In the genomic region with DNA sequence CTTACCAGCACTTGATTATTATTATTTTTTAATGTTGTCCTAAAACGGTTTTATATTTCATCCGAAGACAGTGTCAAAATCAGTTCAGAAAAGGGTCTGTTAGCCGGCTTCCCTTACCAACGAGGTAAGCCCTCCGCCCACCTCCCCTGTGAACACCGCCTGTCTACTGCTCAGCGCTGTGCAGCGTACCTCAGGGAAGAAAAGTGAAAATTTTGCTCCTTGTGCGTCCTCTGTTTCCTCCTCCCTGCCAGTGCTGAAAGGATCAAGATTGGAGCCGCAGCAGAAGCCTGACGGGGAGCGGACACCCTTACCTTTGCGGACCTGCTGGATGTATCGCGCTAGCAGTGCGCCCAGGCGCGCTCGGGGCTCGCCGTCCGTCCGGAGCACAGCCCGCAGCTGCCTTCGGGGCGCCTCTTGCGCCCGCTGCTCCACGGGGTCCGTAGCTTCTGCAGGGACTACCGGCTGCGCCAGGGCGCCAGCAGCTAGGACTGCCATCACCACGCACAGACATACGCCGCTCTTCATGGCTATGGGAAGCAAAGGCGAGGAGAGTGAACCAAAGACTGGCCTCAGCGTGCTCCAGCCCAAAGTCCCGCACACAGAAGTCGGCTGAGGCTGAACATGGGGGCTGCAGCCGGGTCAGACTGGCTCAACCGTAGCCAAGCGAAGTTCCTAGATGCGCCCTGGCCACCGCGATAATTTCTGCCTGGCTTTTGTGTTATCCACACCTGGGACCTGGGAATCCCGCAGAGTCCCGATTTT, we compare ENCODE assay signal across 10 mouse cellular contexts. TPM values are rescaled to one million over a fixed set of nuclear protein-coding genes. Genes with fewer than 3 reads are reported as not detected.
DNase-seq lines count a peak whose midpoint lies in the region; ATAC-seq lines count a peak whose summit lies in the region.
"Had no signal": no experiment of that assay in that cellular context is flagged by ENCODE, and none has a peak within 500 bp of the region (broad histone marks: within the 10 kb centered on the region; RNA-seq: fewer than 3 reads in every experiment).

No protein-coding gene starts in this region.

- H3K27ac ChIP-seq in kidney, embryonic 14.5 days (ENCODE audit: low read depth, low read length) = no peak overlapping the region
- H3K27ac ChIP-seq in hindbrain, embryonic 11.5 days (ENCODE audit: low read depth, low read length) = no peak overlapping the region
- H3K27ac ChIP-seq in midbrain, embryonic 16.5 days (ENCODE audit: low read length) = no peak overlapping the region

- 4% methylated on average over 48 of the region's 48 CpGs for WGBS in kidney, embryonic 14.5 days
- WGBS in hindbrain, embryonic 11.5 days = 2% methylated on average over 48 of the region's 48 CpGs
- 3% methylated on average over 48 of the region's 48 CpGs for WGBS in midbrain, embryonic 16.5 days

- H3K9ac ChIP-seq in kidney, embryonic 14.5 days (ENCODE audit: low read depth, low read length) = no peak overlapping the region
- no peak overlapping the region for H3K9ac ChIP-seq in hindbrain, embryonic 11.5 days (ENCODE audit: low read depth, low read length)
- H3K9ac ChIP-seq in midbrain, embryonic 16.5 days (ENCODE audit: low read depth, low read length) = peak overlapping the region; percentile 58

- no peaks in the 10 kb centered on the region for H3K36me3 ChIP-seq in kidney, embryonic 14.5 days (ENCODE audit: control insufficient read depth, insufficient read depth, low read length)
- no peaks in the 10 kb centered on the region for H3K36me3 ChIP-seq in hindbrain, embryonic 11.5 days (ENCODE audit: control insufficient read depth, insufficient read depth, low read length)
- no peaks in the 10 kb centered on the region for H3K36me3 ChIP-seq in midbrain, embryonic 16.5 days (ENCODE audit: control insufficient read depth, insufficient read depth, low read length)
- H3K36me3 ChIP-seq: G1E had no signal

- H3K4me1 ChIP-seq in kidney, embryonic 14.5 days (ENCODE audit: control insufficient read depth, insufficient read depth, low read length) = 0 out of 2 replicates have a peak, but pooled peaks cover 5% of the 10 kb centered on the region
- no peaks in the 10 kb centered on the region; the same call in 1 of the 2 replicates for H3K4me1 ChIP-seq in hindbrain, embryonic 11.5 days (replicated peaks; ENCODE audit: control insufficient read depth, insufficient read depth, low read length)
- peaks cover 11% of the 10 kb centered on the region for H3K4me1 ChIP-seq in midbrain, embryonic 16.5 days (ENCODE audit: control insufficient read depth, insufficient read depth, low read length)

- H3K4me3 ChIP-seq in kidney, embryonic 14.5 days (ENCODE audit: low read length) = peak overlapping the region; percentile 32
- peak overlapping the region; percentile 15 for H3K4me3 ChIP-seq in hindbrain, embryonic 11.5 days (ENCODE audit: low read depth, low read length)
- peak overlapping the region; percentile 41 for H3K4me3 ChIP-seq in midbrain, embryonic 16.5 days (ENCODE audit: low read depth, low read length)

- no peaks in the 10 kb centered on the region for H3K9me3 ChIP-seq in kidney, embryonic 14.5 days (ENCODE audit: control insufficient read depth, low read length)
- H3K9me3 ChIP-seq in hindbrain, embryonic 11.5 days (ENCODE audit: control insufficient read depth, low read length) = no peaks in the 10 kb centered on the region
- no peaks in the 10 kb centered on the region for H3K9me3 ChIP-seq in midbrain, embryonic 16.5 days (replicated peaks; ENCODE audit: control insufficient read depth, low read length, poor library complexity, severe bottlenecking)
- H3K9me3 ChIP-seq: G1E had no signal

- H3K4me2 ChIP-seq in kidney, embryonic 14.5 days (replicated peaks; ENCODE audit: low read depth, low read length) = peak overlapping the region; percentile 43
- peak overlapping the region; percentile 30 for H3K4me2 ChIP-seq in hindbrain, embryonic 11.5 days (replicated peaks; ENCODE audit: low read depth, low read length)
- peak overlapping the region; percentile 74 for H3K4me2 ChIP-seq in midbrain, embryonic 16.5 days (ENCODE audit: low read length)

- no peak for ATAC-seq in kidney, embryonic 14.5 days (ENCODE audit: low FRiP score, low TSS enrichment)
- ATAC-seq in hindbrain, embryonic 11.5 days (ENCODE audit: low FRiP score) = no peak
- ATAC-seq in midbrain, embryonic 16.5 days = peak; percentile 32; the same call in 1 of the 2 replicates

- no peak for DNase-seq in kidney, adult 18-20 months
- peak; percentile 66 for DNase-seq in ZHBTc4 (ENCODE audit: low read depth, low spot score)
- DNase-seq in hindbrain, embryonic 11.5 days (ENCODE audit: low spot score) = peak; percentile 53
- DNase-seq in gastrocnemius, postnatal 10 days = no peak
- DNase-seq in right cerebral cortex, postnatal 4 days = no peak
- no peak for DNase-seq in spleen, adult 12 weeks (ENCODE audit: low spot score)

- H3K27me3 ChIP-seq in kidney, embryonic 14.5 days (ENCODE audit: control insufficient read depth, insufficient read depth, low read length) = peaks cover 51% of the 10 kb centered on the region
- H3K27me3 ChIP-seq in hindbrain, embryonic 11.5 days (ENCODE audit: control insufficient read depth, insufficient read depth, low read length) = peaks cover 38% of the 10 kb centered on the region
- peaks cover 44% of the 10 kb centered on the region for H3K27me3 ChIP-seq in midbrain, embryonic 16.5 days (ENCODE audit: control insufficient read depth, insufficient read depth, low read depth, low read length)

RNA-seq across cellular contexts. Expression of a gene that starts 1.3 kb away (rescaled TPM):
- 4.3 and 5.0 TPM in 2 replicates for polyA plus RNA-seq in kidney, embryonic 14.5 days (2014; fragmentation: Nextera tagmentation; extraction: Ambion mirVana)
- polyA plus RNA-seq in hindbrain, embryonic 11.5 days (2014; fragmentation: Nextera tagmentation; extraction: Ambion mirVana) = 0.68 and 1.0 TPM in 2 replicates
- 26.5 and 41.5 TPM in 2 replicates for polyA plus RNA-seq in midbrain, embryonic 16.5 days (2015; fragmentation: Nextera tagmentation; extraction: Ambion mirVana)
- total RNA-seq in gastrocnemius, postnatal 10 days (2021) = 1 to 10 TPM; 3.4 to 3.5 TPM
- total RNA-seq: G1E had no signal
- polyA plus RNA-seq: G1E; testis, adult 2 months had no signal

Comparison
In these comparisons a context has a peak if more than half of its experiments do, and no peak if none do; other contexts are left out.
1. DNase-seq: peak in ZHBTc4 (single experiment) and hindbrain, embryonic 11.5 days (single experiment); none in kidney, adult 18-20 months (single experiment), gastrocnemius, postnatal 10 days (single experiment), right cerebral cortex, postnatal 4 days (single experiment) and spleen, adult 12 weeks (single experiment).
2. Peak in every context shown above with its lines, with median percentiles within 50 percentile points of each other: H3K4me2 ChIP-seq and H3K4me3 ChIP-seq.